Mouse (Mus musculus): ENCODE data around the gene Hsf4. TPM values are rescaled to one million over a fixed set of nuclear protein-coding genes. Genes with fewer than 3 reads are reported as not detected.

Hsf4 gene
- polyA plus RNA-seq, 1 experiment from 2014 or later: not detected

GRCm38 (mm10) chr8:105304325-105305210 lies 35.0 kb downstream of the Hsf4 start:
- WGBS (ENCODE audit: insufficient replicate concordance): 66% methylated on average over 9 of the region's 9 CpGs
- H3K4me2 ChIP-seq: no peak overlapping the region

DNA sequence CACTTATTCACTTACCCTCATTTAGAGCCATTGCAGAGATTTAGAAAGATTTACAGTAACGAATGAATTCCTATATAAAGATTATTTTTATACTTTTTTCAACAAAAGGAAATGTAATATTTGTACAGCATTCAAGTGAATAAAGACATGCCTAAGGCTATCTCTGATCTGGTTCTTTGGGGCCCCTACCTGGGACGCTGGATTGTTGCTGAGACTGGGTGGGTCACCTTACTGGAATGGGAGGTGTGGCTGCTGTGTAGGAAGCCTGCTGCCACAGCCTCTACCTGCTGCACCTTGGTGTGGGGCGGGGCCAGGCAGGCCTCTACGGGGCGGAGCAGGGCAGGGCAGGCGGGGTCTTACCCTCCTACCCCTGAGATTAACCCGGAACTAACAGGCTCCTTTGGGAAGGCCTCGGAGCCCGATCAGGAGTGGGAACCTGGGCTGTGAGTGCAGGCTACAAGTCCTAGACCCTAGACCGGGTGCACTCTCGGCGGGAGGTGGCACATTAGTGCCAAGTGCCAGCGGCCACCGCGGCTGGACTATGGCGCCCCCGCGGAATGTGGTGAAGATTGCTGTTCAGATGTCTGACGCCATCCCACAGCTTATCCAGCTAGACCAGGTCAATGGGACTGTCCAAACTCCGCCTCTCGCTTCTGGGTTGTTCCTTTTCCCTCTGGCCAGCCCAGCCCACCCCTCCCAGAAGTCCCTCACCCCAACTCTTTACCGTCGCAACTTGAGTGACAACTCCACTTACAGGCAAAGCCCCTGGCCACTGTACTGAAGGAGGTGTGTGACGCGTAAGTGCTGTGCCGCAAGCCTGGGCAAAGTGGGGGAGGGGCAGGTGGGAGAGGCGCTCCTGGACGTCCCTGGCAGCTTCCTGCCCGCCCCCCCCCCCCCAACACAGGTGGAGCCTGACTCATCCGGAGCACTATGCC lies 35.9 kb downstream of the Hsf4 start, which contains the start of gene Elmo3:
TSS of gene Elmo3 (plus strand) at position 391 of the 935 bp plus-strand sequence.
- Histone ChIP-seq H3K9ac (ENCODE audit: low read depth, low read length) (peak within 1 kb of the TSS; percentile 67), H3K36me3 (ENCODE audit: control insufficient read depth, insufficient read depth, low read length) (peaks cover 26% of the 10 kb centered on the region), H3K4me1 (ENCODE audit: control insufficient read depth, insufficient read depth, low read length) (peaks cover 26% of the 10 kb centered on the region), H3K9me3 (replicated peaks; ENCODE audit: control insufficient read depth, low read length) (no peaks in the 10 kb centered on the region), H3K27ac (ENCODE audit: low read depth, low read length) (peak within 1 kb of the TSS; percentile 64), H3K4me3 (ENCODE audit: low read depth, low read length) (peak within 1 kb of the TSS; percentile 39), H3K27me3 (ENCODE audit: control insufficient read depth, insufficient read depth, low read length) (no peaks in the 10 kb centered on the region), H3K4me2 (peak within 1 kb of the TSS; percentile 87)
- 7% methylated on average over 30 of the region's 30 CpGs for WGBS (ENCODE audit: insufficient replicate concordance)
- peak; percentile 56 for ATAC-seq (replicated peaks; ENCODE audit: insufficient number of reproducible peaks, low FRiP score, low TSS enrichment)

More at GRCm38 (mm10) chr8:105304325-105305210, 35.0 kb downstream of the Hsf4 start:
- Histone ChIP-seq H3K9ac (ENCODE audit: low read depth, low read length) (peak overlapping the region; percentile 28; the same call in 1 of the 2 replicates), H3K4me1 (ENCODE audit: control insufficient read depth, insufficient read depth, low read length) (peaks cover 26% of the 10 kb centered on the region), H3K27me3 (ENCODE audit: control insufficient read depth, insufficient read depth, low read length) (no peaks in the 10 kb centered on the region), H3K4me3 (ENCODE audit: low read depth, low read length) (no peak overlapping the region; the same call in 1 of the 2 replicates), H3K36me3 (ENCODE audit: control insufficient read depth, insufficient read depth, low read length) (peaks cover 33% of the 10 kb centered on the region), H3K27ac (ENCODE audit: low read depth, low read length) (peak overlapping the region; percentile 37; the same call in 1 of the 2 replicates), H3K9me3 (replicated peaks; ENCODE audit: control insufficient read depth, low read length) (no peaks in the 10 kb centered on the region)
- ATAC-seq (replicated peaks; ENCODE audit: insufficient number of reproducible peaks, low FRiP score, low TSS enrichment): 0 out of 2 replicates have a peak, but pooled peaks have one; percentile 9

GRCm38 (mm10) chr8:105306146-105306691 lies 36.6 kb downstream of the Hsf4 start:
- ATAC-seq (replicated peaks; ENCODE audit: insufficient number of reproducible peaks, low FRiP score, low TSS enrichment): 0 out of 2 replicates have a peak, but pooled peaks have one; percentile 0
- WGBS (ENCODE audit: insufficient replicate concordance): 49% methylated on average over 5 of the region's 5 CpGs
- Histone ChIP-seq H3K9me3 (replicated peaks; ENCODE audit: control insufficient read depth, low read length) (no peaks in the 10 kb centered on the region), H3K4me1 (ENCODE audit: control insufficient read depth, insufficient read depth, low read length) (peaks cover 26% of the 10 kb centered on the region), H3K27ac (ENCODE audit: low read depth, low read length) (peak overlapping the region; percentile 64; the same call in 1 of the 2 replicates), H3K4me3 (ENCODE audit: low read depth, low read length) (peak overlapping the region; percentile 39), H3K36me3 (ENCODE audit: control insufficient read depth, insufficient read depth, low read length) (peaks cover 18% of the 10 kb centered on the region), H3K9ac (ENCODE audit: low read depth, low read length) (peak overlapping the region; percentile 67), H3K27me3 (ENCODE audit: control insufficient read depth, insufficient read depth, low read length) (no peaks in the 10 kb centered on the region), H3K4me2 (peak overlapping the region; percentile 87)

GRCm38 (mm10) chr8:105307670-105308069 lies 38.1 kb downstream of the Hsf4 start:
- Histone ChIP-seq H3K9me3 (replicated peaks; ENCODE audit: control insufficient read depth, low read length) (no peaks in the 10 kb centered on the region), H3K36me3 (ENCODE audit: control insufficient read depth, insufficient read depth, low read length) (peaks cover 13% of the 10 kb centered on the region), H3K4me3 (ENCODE audit: low read depth, low read length) (no peak overlapping the region), H3K27ac (ENCODE audit: low read depth, low read length) (no peak overlapping the region), H3K27me3 (ENCODE audit: control insufficient read depth, insufficient read depth, low read length) (no peaks in the 10 kb centered on the region), H3K4me2 (no peak overlapping the region), H3K4me1 (ENCODE audit: control insufficient read depth, insufficient read depth, low read length) (peaks cover 26% of the 10 kb centered on the region), H3K9ac (ENCODE audit: low read depth, low read length) (no peak overlapping the region)
- no peak for ATAC-seq (replicated peaks; ENCODE audit: insufficient number of reproducible peaks, low FRiP score, low TSS enrichment)
- 95% methylated on average over 13 of the region's 13 CpGs for WGBS (ENCODE audit: insufficient replicate concordance)

GRCm38 (mm10) chr8:105308428-105308827 lies 38.8 kb downstream of the Hsf4 start:
- H3K9me3 ChIP-seq (replicated peaks; ENCODE audit: control insufficient read depth, low read length): no peaks in the 10 kb centered on the region

GRCm38 (mm10) chr8:105309142-105309847 lies 39.7 kb downstream of the Hsf4 start:
- Histone ChIP-seq H3K4me1 (ENCODE audit: control insufficient read depth, insufficient read depth, low read length) (peaks cover 24% of the 10 kb centered on the region), H3K36me3 (ENCODE audit: control insufficient read depth, insufficient read depth, low read length) (peaks cover 14% of the 10 kb centered on the region), H3K9ac (ENCODE audit: low read depth, low read length) (no peak overlapping the region), H3K4me2 (no peak overlapping the region), H3K4me3 (ENCODE audit: low read depth, low read length) (no peak overlapping the region), H3K27me3 (ENCODE audit: control insufficient read depth, insufficient read depth, low read length) (no peaks in the 10 kb centered on the region), H3K9me3 (replicated peaks; ENCODE audit: control insufficient read depth, low read length) (no peaks in the 10 kb centered on the region), H3K27ac (ENCODE audit: low read depth, low read length) (no peak overlapping the region)
- WGBS (ENCODE audit: insufficient replicate concordance): 84% methylated on average over 15 of the region's 15 CpGs
- no peak for ATAC-seq (replicated peaks; ENCODE audit: insufficient number of reproducible peaks, low FRiP score, low TSS enrichment)

More at GRCm38 (mm10) chr8:105308428-105308827, 38.8 kb downstream of the Hsf4 start:
- Histone ChIP-seq H3K27ac (ENCODE audit: low read depth, low read length) (no peak overlapping the region), H3K4me2 (no peak overlapping the region), H3K27me3 (ENCODE audit: control insufficient read depth, insufficient read depth, low read length) (no peaks in the 10 kb centered on the region), H3K4me1 (ENCODE audit: control insufficient read depth, insufficient read depth, low read length) (peaks cover 26% of the 10 kb centered on the region), H3K4me3 (ENCODE audit: low read depth, low read length) (no peak overlapping the region), H3K9ac (ENCODE audit: low read depth, low read length) (no peak overlapping the region), H3K36me3 (ENCODE audit: control insufficient read depth, insufficient read depth, low read length) (peaks cover 14% of the 10 kb centered on the region)
- WGBS (ENCODE audit: insufficient replicate concordance): 92% methylated on average over 10 of the region's 10 CpGs
- no peak for ATAC-seq (replicated peaks; ENCODE audit: insufficient number of reproducible peaks, low FRiP score, low TSS enrichment)

DNA sequence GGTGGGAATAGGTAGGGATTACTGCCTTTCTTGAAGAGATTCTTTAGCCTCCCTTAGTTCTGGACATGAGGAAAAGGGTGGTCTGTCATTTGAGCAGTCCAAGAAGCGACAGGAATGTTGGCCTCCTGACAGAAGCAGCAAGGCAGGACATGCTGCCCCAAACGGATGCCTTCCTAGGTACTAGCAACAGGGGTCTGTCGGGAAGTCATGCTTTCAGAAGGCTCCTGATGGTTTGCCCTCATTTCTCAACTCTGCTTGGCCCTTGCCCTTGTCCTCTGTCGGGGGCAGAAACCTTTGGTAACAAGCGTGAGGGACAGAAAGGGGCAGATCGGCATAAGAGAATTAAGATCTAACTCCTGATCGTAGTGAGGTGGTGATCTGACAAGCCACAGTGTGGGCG lies 40.5 kb downstream of the Hsf4 start:
- Histone ChIP-seq H3K36me3 (ENCODE audit: control insufficient read depth, insufficient read depth, low read length) (peaks cover 18% of the 10 kb centered on the region), H3K9me3 (replicated peaks; ENCODE audit: control insufficient read depth, low read length) (no peaks in the 10 kb centered on the region), H3K27me3 (ENCODE audit: control insufficient read depth, insufficient read depth, low read length) (no peaks in the 10 kb centered on the region), H3K9ac (ENCODE audit: low read depth, low read length) (no peak overlapping the region), H3K4me3 (ENCODE audit: low read depth, low read length) (no peak overlapping the region), H3K4me1 (ENCODE audit: control insufficient read depth, insufficient read depth, low read length) (peaks cover 17% of the 10 kb centered on the region), H3K27ac (ENCODE audit: low read depth, low read length) (no peak overlapping the region), H3K4me2 (no peak overlapping the region)
- no peak for ATAC-seq (replicated peaks; ENCODE audit: insufficient number of reproducible peaks, low FRiP score, low TSS enrichment)
- 86% methylated on average over 8 of the region's 8 CpGs for WGBS (ENCODE audit: insufficient replicate concordance)
